Mouse (Mus musculus) embryonic facial prominence, embryonic 11.5 days (tissue): Measurements from ENCODE around the gene Copg2. TPM values are rescaled to one million over a fixed set of nuclear protein-coding genes. Genes with fewer than 3 reads are reported as not detected.

Experiments
- ATAC-seq: fragments of 200-750 bp; cut with Nextera tagmentation; replicated peaks from 2 replicates; pipeline ENCODE4 v1.8.0; 2017; ENCODE audit warnings: low read depth; ENCODE audit not compliant: insufficient number of reproducible peaks, low FRiP score, low TSS enrichment
- DNase-seq: peaks from one replicate; pipeline ENCODE4 v3.0.0-alpha.2; 2015; ENCODE audit warnings: low spot score
- H3K27ac ChIP-seq: fragments of 300-500 bp; sonication (generic); replicated peaks from 2 replicates; pipeline ENCODE4 v1.5.1; 2014; ENCODE audit warnings: mild to moderate bottlenecking, low read depth, low read length, control low read depth
- H3K27me3 ChIP-seq: fragments of 300-500 bp; sonication (generic); 2 replicates; pipeline ENCODE4 v1.6.1; 2014; ENCODE audit warnings: mild to moderate bottlenecking, low read length, moderate library complexity, mixed read lengths; ENCODE audit not compliant: control insufficient read depth, insufficient read depth
- H3K36me3 ChIP-seq: fragments of 300-500 bp; sonication (generic); replicated peaks from 2 replicates; pipeline ENCODE4 v1.6.1; 2014; ENCODE audit warnings: low read depth, mild to moderate bottlenecking, low read length, moderate library complexity, mixed read lengths; ENCODE audit not compliant: control insufficient read depth, insufficient read depth
- H3K4me1 ChIP-seq: fragments of 300-500 bp; sonication (generic); 2 replicates; pipeline ENCODE4 v1.6.1; 2014; ENCODE audit warnings: low read length, mixed read lengths; ENCODE audit not compliant: control insufficient read depth, insufficient read depth
- H3K4me2 ChIP-seq: fragments of 300-500 bp; sonication (generic); 2 replicates; pipeline ENCODE4 v1.6.1; 2014; ENCODE audit warnings: low read depth, mild to moderate bottlenecking, control low read depth, low read length, moderate library complexity
- H3K4me3 ChIP-seq: fragments of 300-500 bp; sonication (generic); 2 replicates; pipeline ENCODE4 v1.5.1; 2014; ENCODE audit warnings: low read depth, low read length, control low read depth
- H3K9ac ChIP-seq: fragments of 300-500 bp; sonication (generic); replicated peaks from 2 replicates; pipeline ENCODE4 v1.6.1; 2014; ENCODE audit warnings: mild to moderate bottlenecking, control low read depth, low read length
- H3K9me3 ChIP-seq: fragments of 300-500 bp; sonication (generic); replicated peaks from 2 replicates; pipeline ENCODE4 v1.6.1; 2016; ENCODE audit warnings: mild to moderate bottlenecking, low read length, inconsistent platforms, mixed read lengths; ENCODE audit not compliant: control insufficient read depth
- WGBS: fragments of 180-500 bp; shearing (Covaris S2); extraction: QIAGEN DNeasy Blood & Tissue Kit; methylation state at CpG from one replicate; pipeline ENCODE4 v1.1.7; 2014; 5-methylcytosine and 5-hydroxymethylcytosine counted together
- polyA plus RNA-seq: library from polyadenylated mRNA; unstranded; fragments of >200 nt; fragmentation: Nextera tagmentation; extraction: Ambion mirVana; gene quantifications from 2 replicates; pipeline ENCODE4 v1.2.1, GENCODE M21; 2014

The Copg2 gene
- polyA plus RNA-seq, 1 experiment from 2014 or later, result 33.8 TPM

- H3K36me3 ChIP-seq, result no peaks in the 10 kb centered on the region
- WGBS, result 64% methylated on average over 4 of the region's 4 CpGs
- peaks cover 6% of the 10 kb centered on the region for H3K4me1 ChIP-seq
- ATAC-seq (no peak), DNase-seq (peak; percentile 44)
- H3K4me2 ChIP-seq, result no peak overlapping the region
- no peak overlapping the region for H3K4me3 ChIP-seq
- H3K9me3 ChIP-seq, result no peaks in the 10 kb centered on the region
- H3K9ac ChIP-seq, result no peak overlapping the region
- H3K27me3 ChIP-seq, result no peaks in the 10 kb centered on the region
- H3K27ac ChIP-seq, result no peak overlapping the region
Observed at GRCm38 (mm10) chr6:30722385-30723164, 174.0 kb downstream of the Copg2 start.

DNA sequence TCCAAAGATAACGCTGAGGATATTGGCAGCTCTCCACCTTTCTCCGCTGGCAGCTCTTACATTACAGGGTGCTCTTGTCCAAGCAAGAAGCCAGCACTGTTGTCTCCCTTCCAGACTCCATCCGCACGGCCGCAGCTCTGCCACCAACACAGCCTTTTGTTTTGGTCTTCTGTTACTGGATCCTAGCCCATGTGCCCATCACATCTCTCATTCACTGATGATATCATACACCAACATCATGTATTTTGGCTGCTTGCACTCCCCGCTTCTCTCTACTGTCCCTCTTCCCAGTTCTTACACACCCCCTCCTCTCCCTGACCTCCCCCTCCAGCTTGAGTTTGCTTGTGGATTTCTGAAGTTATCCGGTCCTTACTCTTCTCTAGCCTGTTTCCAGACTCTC lies 179.8 kb downstream of the Copg2 start:
- DNase-seq, result no peak
- Histone ChIP-seq H3K9ac (no peak overlapping the region), H3K9me3 (no peaks in the 10 kb centered on the region), H3K4me3 (no peak overlapping the region), H3K27me3 (no peaks in the 10 kb centered on the region), H3K4me1 (peaks cover 2% of the 10 kb centered on the region; the same call in 1 of the 2 replicates), H3K4me2 (no peak overlapping the region), H3K36me3 (no peaks in the 10 kb centered on the region), H3K27ac (no peak overlapping the region)
- 95% methylated on average over 7 of the region's 7 CpGs for WGBS
- ATAC-seq, result no peak

GRCm38 (mm10) chr6:30714891-30715471 lies 181.6 kb downstream of the Copg2 start:
- Histone ChIP-seq H3K4me1 (no peaks in the 10 kb centered on the region), H3K27me3 (no peaks in the 10 kb centered on the region), H3K36me3 (no peaks in the 10 kb centered on the region), H3K4me2 (no peak overlapping the region), H3K9ac (no peak overlapping the region), H3K4me3 (no peak overlapping the region), H3K27ac (no peak overlapping the region), H3K9me3 (no peaks in the 10 kb centered on the region)
- no peak for DNase-seq
- no peak for ATAC-seq
- 86% methylated on average over 5 of the region's 5 CpGs for WGBS

DNA sequence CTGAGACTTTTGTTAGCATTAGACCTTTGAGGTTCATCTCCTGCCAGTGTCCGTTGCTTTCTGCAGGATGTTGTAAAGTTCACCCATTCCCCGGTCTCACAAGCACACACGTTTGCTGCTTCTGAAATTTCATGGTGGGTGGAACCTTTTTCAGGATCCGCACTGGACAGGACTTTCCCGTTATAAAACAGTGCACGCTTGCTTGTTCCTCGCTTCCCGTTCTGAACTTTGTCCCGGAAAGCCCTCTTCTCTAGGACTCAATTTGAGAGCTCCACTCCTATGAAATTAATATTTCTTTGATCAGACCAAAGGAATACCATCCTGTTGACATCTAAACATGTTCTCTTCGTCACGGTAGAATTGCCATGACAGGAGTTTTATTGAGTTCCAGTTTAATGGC lies 182.7 kb downstream of the Copg2 start:
- H3K4me2 ChIP-seq, result no peak overlapping the region
- no peaks in the 10 kb centered on the region for H3K9me3 ChIP-seq
- H3K4me3 ChIP-seq, result no peak overlapping the region
- no peak overlapping the region for H3K9ac ChIP-seq
- WGBS, result 80% methylated on average over 11 of the region's 11 CpGs
- no peaks in the 10 kb centered on the region; the same call in 1 of the 2 replicates for H3K4me1 ChIP-seq
- ATAC-seq (no peak), DNase-seq (no peak)
- no peak overlapping the region for H3K27ac ChIP-seq
- no peaks in the 10 kb centered on the region for H3K36me3 ChIP-seq
- H3K27me3 ChIP-seq, result no peaks in the 10 kb centered on the region

- H3K27me3 ChIP-seq, result no peaks in the 10 kb centered on the region
- H3K4me2 ChIP-seq, result no peak overlapping the region
- H3K4me3 ChIP-seq, result no peak overlapping the region
- no peaks in the 10 kb centered on the region for H3K9me3 ChIP-seq
- H3K27ac ChIP-seq, result no peak overlapping the region
- no peak overlapping the region for H3K9ac ChIP-seq
- ATAC-seq (no peak), DNase-seq (no peak)
- no peaks in the 10 kb centered on the region; the same call in 1 of the 2 replicates for H3K4me1 ChIP-seq
- WGBS, result 86% methylated on average over 6 of the region's 6 CpGs
- H3K36me3 ChIP-seq, result no peaks in the 10 kb centered on the region
Observed at GRCm38 (mm10) chr6:30713455-30713854, 183.1 kb downstream of the Copg2 start.

DNA sequence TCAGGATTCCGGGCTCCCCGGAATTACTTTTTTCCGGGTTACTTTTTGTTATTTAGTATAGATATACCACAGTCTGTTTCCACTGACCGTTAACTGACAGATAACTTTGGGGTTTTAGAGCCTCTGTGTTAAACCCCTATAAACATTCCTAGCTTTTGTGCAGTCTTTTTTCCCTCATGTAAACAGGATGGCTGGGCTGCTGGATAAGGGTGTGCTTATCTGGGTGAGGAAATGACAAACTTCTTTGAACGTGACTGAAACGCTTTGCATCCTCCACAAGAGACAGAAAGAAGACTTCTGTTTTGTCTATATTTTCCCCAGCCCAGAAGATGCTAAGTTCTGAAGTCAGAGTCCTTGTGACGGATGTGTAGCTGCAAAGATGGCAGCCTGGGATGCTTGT lies 184.1 kb downstream of the Copg2 start:
- no peak for ATAC-seq
- H3K36me3 ChIP-seq, result no peaks in the 10 kb centered on the region
- no peaks in the 10 kb centered on the region for H3K27me3 ChIP-seq
- H3K9ac ChIP-seq, result no peak overlapping the region
- DNase-seq, result no peak
- H3K9me3 ChIP-seq, result no peaks in the 10 kb centered on the region
- 73% methylated on average over 7 of the region's 7 CpGs for WGBS
- no peak overlapping the region for H3K27ac ChIP-seq
- H3K4me2 ChIP-seq, result no peak overlapping the region
- no peaks in the 10 kb centered on the region; the same call in 1 of the 2 replicates for H3K4me1 ChIP-seq
- no peak overlapping the region for H3K4me3 ChIP-seq

DNA sequence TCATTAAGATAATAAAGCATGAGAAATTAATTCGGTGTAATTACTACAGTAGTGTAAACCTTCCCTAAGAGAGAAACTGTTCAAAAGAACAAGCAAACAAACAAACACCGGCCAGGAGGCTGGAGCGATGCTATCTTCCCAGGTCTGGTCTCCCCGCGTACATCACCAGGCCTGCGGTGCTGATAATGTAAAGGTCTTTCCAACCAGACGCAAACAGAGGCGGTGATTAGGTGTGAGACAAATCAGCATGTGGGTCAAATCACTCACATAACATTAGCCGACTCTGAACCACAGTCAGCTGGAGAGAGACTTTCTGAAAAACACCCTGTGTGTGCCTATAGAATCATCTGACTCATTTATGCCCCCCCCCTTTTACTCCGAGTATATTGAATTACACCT lies 185.2 kb downstream of the Copg2 start:
- Histone ChIP-seq H3K4me1 (no peaks in the 10 kb centered on the region; the same call in 1 of the 2 replicates), H3K27ac (no peak overlapping the region), H3K4me3 (no peak overlapping the region), H3K27me3 (no peaks in the 10 kb centered on the region), H3K9me3 (no peaks in the 10 kb centered on the region), H3K4me2 (no peak overlapping the region), H3K9ac (no peak overlapping the region), H3K36me3 (no peaks in the 10 kb centered on the region)
- 62% methylated on average over 10 of the region's 10 CpGs for WGBS
- DNase-seq (no peak), ATAC-seq (no peak)
